Mouse (Mus musculus): Measurements from ENCODE around the gene Peg10.
"Not testable (repeated sequence)": the region's sequence is repeated elsewhere in the genome, so short reads cannot be mapped to it uniquely, and the experiment has no call there.

Peg10 gene

GRCm38 (mm10) chr6:4748506-4748961, 1.4 kb downstream of the Peg10 start:
- ATAC-seq (ENCODE audit: low TSS enrichment): 0 out of 2 replicates have a peak, but pooled peaks have one; percentile 3

GRCm38 (mm10) chr6:4749091-4749490, 2.0 kb downstream of the Peg10 start:
- ATAC-seq (ENCODE audit: low TSS enrichment): peak; percentile 88

GRCm38 (mm10) chr6:4751355-4751754, 4.2 kb downstream of the Peg10 start:
- ATAC-seq (ENCODE audit: low TSS enrichment): no peak

- no peak for ATAC-seq (ENCODE audit: low TSS enrichment)
These were observed 7.2 kb downstream of the Peg10 start for GRCm38 (mm10) chr6:4754286-4754685.

- no peak for ATAC-seq (ENCODE audit: low TSS enrichment)
These were observed 7.8 kb downstream of the Peg10 start for GRCm38 (mm10) chr6:4754886-4755285.

GRCm38 (mm10) chr6:4761415-4762142, 14.5 kb downstream of the Peg10 start:
- ATAC-seq (ENCODE audit: low TSS enrichment): not testable (repeated sequence)

GRCm38 (mm10) chr6:4762252-4762651, 15.1 kb downstream of the Peg10 start:
- ATAC-seq (ENCODE audit: low TSS enrichment): 0 out of 2 replicates have a peak, but pooled peaks have one; percentile 44

- no peak for ATAC-seq (ENCODE audit: low TSS enrichment)
These were observed 49.2 kb downstream of the Peg10 start for GRCm38 (mm10) chr6:4796281-4796680.

GRCm38 (mm10) chr6:4797317-4797716, 50.2 kb downstream of the Peg10 start:
- ATAC-seq (ENCODE audit: low TSS enrichment): not testable (repeated sequence)

- no peak for ATAC-seq (ENCODE audit: low TSS enrichment)
These were observed 51.3 kb downstream of the Peg10 start for GRCm38 (mm10) chr6:4798382-4798781.

- ATAC-seq (ENCODE audit: low TSS enrichment): no peak
These were observed 52.3 kb downstream of the Peg10 start for GRCm38 (mm10) chr6:4799359-4799758.

- no peak for ATAC-seq (ENCODE audit: low TSS enrichment)
These were observed 59.9 kb downstream of the Peg10 start for GRCm38 (mm10) chr6:4806981-4807380.

Measured in frontal cortex, adult (tissue).